ENCODE assay signal across 8 mouse cellular contexts in the genomic region with DNA sequence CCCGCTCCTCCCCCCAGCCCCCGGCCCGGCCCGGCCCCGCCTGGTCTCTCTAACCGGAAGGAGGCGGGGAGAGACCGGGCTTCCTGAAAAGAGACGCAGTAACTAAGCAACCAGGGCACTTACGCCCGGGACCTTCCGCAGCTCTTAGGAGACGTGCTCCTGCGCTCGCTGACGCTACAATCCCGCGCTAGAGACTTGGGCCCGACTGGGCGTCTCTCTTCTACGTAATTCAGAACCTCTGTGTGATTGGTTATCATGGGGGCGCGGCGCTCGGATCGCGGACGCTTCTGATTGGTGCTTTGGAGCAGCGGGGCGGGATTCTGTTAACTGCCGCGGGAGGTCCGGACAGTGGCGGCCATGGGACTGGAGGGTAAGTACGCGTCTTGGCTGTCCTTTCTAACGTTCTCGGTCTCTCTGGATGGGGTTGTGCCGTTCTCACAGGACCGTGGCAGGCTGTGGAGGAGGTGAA. TPM values are rescaled to one million over a fixed set of nuclear protein-coding genes. Genes with fewer than 3 reads are reported as not detected.
DNase-seq lines count a peak whose midpoint lies in the region; ATAC-seq and TF ChIP-seq lines count a peak whose summit lies in the region.

Gene Piga, plus strand, starts transcription at position 317 of the 469 bp plus-strand sequence.

- H3K4me2 ChIP-seq in lung, postnatal 0 days (replicated peaks; ENCODE audit: low read depth, low read length), result peak within 1 kb of the TSS; percentile 56

- H3K9ac ChIP-seq in lung, postnatal 0 days (replicated peaks; ENCODE audit: low read depth), result peak within 1 kb of the TSS; percentile 43

- H3K4me1 ChIP-seq in hindbrain, embryonic 10.5 days (replicated peaks), result peaks cover 8% of the 10 kb centered on the region; the same call in 1 of the 2 replicates
- H3K4me1 ChIP-seq in lung, postnatal 0 days (ENCODE audit: insufficient read depth, low read depth, low read length), result no peaks in the 10 kb centered on the region

- peaks cover 25% of the 10 kb centered on the region for H3K27me3 ChIP-seq in hindbrain, embryonic 10.5 days (ENCODE audit: insufficient read depth, poor library complexity, severe bottlenecking)
- no peaks in the 10 kb centered on the region for H3K27me3 ChIP-seq in lung, postnatal 0 days (replicated peaks; ENCODE audit: insufficient read depth, low read length)

- H3K4me3 ChIP-seq in hindbrain, embryonic 10.5 days, result peak within 1 kb of the TSS; percentile 58
- H3K4me3 ChIP-seq in lung, postnatal 0 days (ENCODE audit: low read depth, low read length), result peak within 1 kb of the TSS; percentile 53

- no peak for TF ChIP-seq EP300 in lung, postnatal 0 days (IDR thresholded peaks at IDR 0.05)

- H3K9me3 ChIP-seq in hindbrain, embryonic 10.5 days, result no peaks in the 10 kb centered on the region
- no peaks in the 10 kb centered on the region for H3K9me3 ChIP-seq in lung, postnatal 0 days (ENCODE audit: low read length)

- DNase-seq in MEL-GATA-1-ER (ENCODE audit: extremely low read depth, low read depth), result peak; percentile 97
- DNase-seq in cerebellum, adult 8-10 months, result peak; percentile 89
- peak; percentile 94 for DNase-seq in forelimb bud, embryonic 11.5 days (ENCODE audit: low read depth, low spot score)
- peak; percentile 90 for DNase-seq in hindbrain, embryonic 10.5 days (ENCODE audit: low spot score)
- DNase-seq in layer of hippocampus, adult 9-11 months, result peak; percentile 97
- DNase-seq in lung, postnatal 0 days (ENCODE audit: low spot score), result peak; percentile 97
- DNase-seq in ovary, postnatal 14 days (ENCODE audit: low spot score), result peak; percentile 70
- peak; percentile 88 for DNase-seq in thymus, postnatal 14 days

- peak; percentile 99 for ATAC-seq in lung, postnatal 0 days

- WGBS in hindbrain, embryonic 10.5 days, result 18% methylated on average over 40 of the region's 40 CpGs
- WGBS in lung, postnatal 0 days, result 14% methylated on average over 35 of the region's 40 CpGs

- peaks cover 9% of the 10 kb centered on the region for H3K36me3 ChIP-seq in hindbrain, embryonic 10.5 days
- no peaks in the 10 kb centered on the region for H3K36me3 ChIP-seq in lung, postnatal 0 days (ENCODE audit: insufficient read depth, low read length)

- peak within 1 kb of the TSS; percentile 85 for H3K27ac ChIP-seq in hindbrain, embryonic 10.5 days
- peak within 1 kb of the TSS; percentile 89 for H3K27ac ChIP-seq in lung, postnatal 0 days (ENCODE audit: low read length)

- TF ChIP-seq CTCF in lung, postnatal 0 days (IDR thresholded peaks at IDR 0.05), result no peak

RNA-seq across cellular contexts. Expression of gene Piga, which starts in this region (rescaled TPM):
- polyA plus RNA-seq in hindbrain, embryonic 10.5 days (2016; fragmentation: Nextera tagmentation; extraction: Ambion mirVana), result 12.1 and 19.1 TPM in 2 replicates
- 6.1 and 7.0 TPM in 2 replicates for polyA plus RNA-seq in lung, postnatal 0 days (2015; fragmentation: Nextera tagmentation; extraction: Ambion mirVana)

Comparison
In these comparisons a context has a peak if more than half of its experiments do, and no peak if none do; other contexts are left out.
1. Peak in every context shown above with its lines: DNase-seq, ATAC-seq, H3K4me3 ChIP-seq and H3K27ac ChIP-seq.